Mouse (Mus musculus) liver, embryonic 13.5 days (tissue): ENCODE data around the gene Pcnt. TPM values are rescaled to one million over a fixed set of nuclear protein-coding genes. Genes with fewer than 3 reads are reported as not detected.

Source experiments
- ATAC-seq: fragments of 200-750 bp; cut with Nextera tagmentation; 2 replicates; pipeline ENCODE4 v1.8.0; 2017; ENCODE audit warnings: low read depth, mild to moderate bottlenecking, moderate number of reproducible peaks, moderate library complexity
- DNase-seq: peaks from one replicate; pipeline ENCODE4 v3.0.0; 2022
- H3K27ac ChIP-seq: fragments of 300-500 bp; sonication (generic); 2 replicates; pipeline ENCODE4 v1.5.1; 2015; ENCODE audit warnings: moderate library complexity, mild to moderate bottlenecking, inconsistent platforms
- H3K27me3 ChIP-seq: fragments of 300-500 bp; sonication (generic); 2 replicates; pipeline ENCODE4 v1.6.1; 2015; ENCODE audit warnings: mild to moderate bottlenecking, inconsistent platforms
- H3K36me3 ChIP-seq: fragments of 300-500 bp; sonication (generic); 2 replicates; pipeline ENCODE4 v1.6.1; 2015; ENCODE audit warnings: mild to moderate bottlenecking, inconsistent platforms
- H3K4me1 ChIP-seq: fragments of 300-500 bp; sonication (generic); replicated peaks from 2 replicates; pipeline ENCODE4 v1.6.1; 2015; ENCODE audit warnings: inconsistent platforms
- H3K4me2 ChIP-seq: fragments of 300-500 bp; sonication (generic); 2 replicates; pipeline ENCODE4 v1.6.1; 2015; ENCODE audit warnings: inconsistent platforms, mild to moderate bottlenecking, moderate library complexity
- H3K4me3 ChIP-seq: fragments of 300-500 bp; sonication (generic); replicated peaks from 2 replicates; pipeline ENCODE4 v1.5.1; 2015; ENCODE audit warnings: mild to moderate bottlenecking, inconsistent platforms
- H3K9ac ChIP-seq: fragments of 300-500 bp; sonication (generic); 2 replicates; pipeline ENCODE4 v1.6.1; 2015; ENCODE audit warnings: mild to moderate bottlenecking, inconsistent platforms
- H3K9me3 ChIP-seq: fragments of 300-500 bp; sonication (generic); replicated peaks from 2 replicates; pipeline ENCODE4 v1.6.1; 2016; ENCODE audit warnings: inconsistent platforms
- WGBS: fragments of 180-500 bp; shearing (Covaris S2); methylation state at CpG from one replicate; pipeline ENCODE4 v1.1.7; 2015; ENCODE audit not compliant: insufficient replicate concordance; 5-methylcytosine and 5-hydroxymethylcytosine counted together
- polyA plus RNA-seq: library from polyadenylated mRNA; unstranded; fragments of >200 nt; fragmentation: Nextera tagmentation; extraction: Ambion mirVana; gene quantifications from 2 replicates; pipeline ENCODE4 v1.2.1, GENCODE M21; 2015

Gene Pcnt
- polyA plus RNA-seq, result 8.3 and 9.5 TPM in 2 replicates

DNA sequence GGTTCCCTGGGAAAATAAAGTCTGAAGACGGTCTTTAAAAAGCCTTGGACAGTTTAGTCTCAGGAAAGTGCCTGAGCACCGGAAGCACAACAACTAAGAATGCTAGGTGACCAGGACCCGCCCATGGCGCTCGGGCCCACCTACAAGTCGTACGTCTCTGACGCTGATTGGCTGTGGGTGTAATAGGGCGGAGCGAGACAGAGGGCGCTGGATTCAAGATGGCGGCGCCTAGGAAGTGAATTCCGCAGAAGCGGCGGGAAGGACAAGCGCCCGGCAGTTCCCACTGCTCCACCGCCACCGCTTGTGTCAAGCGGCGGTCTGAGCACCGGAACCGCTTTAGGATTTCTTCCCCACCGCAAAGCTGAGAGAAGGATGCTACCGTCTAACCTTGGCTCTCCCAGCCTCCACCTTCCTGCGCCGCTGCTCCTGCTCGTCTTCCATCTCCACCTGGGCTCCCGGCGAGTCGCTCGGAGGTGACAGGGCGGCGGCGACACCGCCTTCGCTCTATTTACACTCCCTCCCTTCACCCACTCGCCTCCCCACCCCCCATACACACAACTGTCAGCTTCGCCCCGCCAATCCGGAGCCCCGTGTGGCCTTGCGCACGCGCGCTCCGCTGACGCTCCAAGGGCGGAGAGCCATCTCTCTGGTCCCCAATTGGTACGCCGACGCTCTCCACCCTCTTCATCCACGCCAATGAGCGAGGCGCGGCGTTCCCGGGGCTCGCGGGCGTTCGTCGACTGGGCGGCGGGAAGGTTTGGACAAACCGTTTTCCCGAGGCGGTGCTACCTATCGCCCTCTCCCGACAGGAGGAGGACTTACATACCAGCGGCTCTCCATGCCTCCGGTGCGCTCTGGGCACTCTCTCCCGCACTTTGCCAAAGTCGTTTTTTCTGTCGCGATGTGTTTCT lies at the start of gene Pcnt:
Gene Pcnt, minus strand, starts transcription at position 609 of the 911 bp plus-strand sequence.
- peak within 1 kb of the TSS; percentile 85 for H3K4me2 ChIP-seq
- peak; percentile 96 for DNase-seq
- peak within 1 kb of the TSS; percentile 97 for H3K27ac ChIP-seq
- peak; percentile 97 for ATAC-seq
- H3K9ac ChIP-seq, result peak within 1 kb of the TSS; percentile 87
- WGBS, result under 1% methylated on average over 78 of the region's 78 CpGs
- H3K4me1 ChIP-seq, result peaks cover 51% of the 10 kb centered on the region
- H3K4me3 ChIP-seq, result peak within 1 kb of the TSS; percentile 85
- peaks cover 35% of the 10 kb centered on the region for H3K36me3 ChIP-seq
- H3K27me3 ChIP-seq, result no peaks in the 10 kb centered on the region
- no peaks in the 10 kb centered on the region for H3K9me3 ChIP-seq

DNA sequence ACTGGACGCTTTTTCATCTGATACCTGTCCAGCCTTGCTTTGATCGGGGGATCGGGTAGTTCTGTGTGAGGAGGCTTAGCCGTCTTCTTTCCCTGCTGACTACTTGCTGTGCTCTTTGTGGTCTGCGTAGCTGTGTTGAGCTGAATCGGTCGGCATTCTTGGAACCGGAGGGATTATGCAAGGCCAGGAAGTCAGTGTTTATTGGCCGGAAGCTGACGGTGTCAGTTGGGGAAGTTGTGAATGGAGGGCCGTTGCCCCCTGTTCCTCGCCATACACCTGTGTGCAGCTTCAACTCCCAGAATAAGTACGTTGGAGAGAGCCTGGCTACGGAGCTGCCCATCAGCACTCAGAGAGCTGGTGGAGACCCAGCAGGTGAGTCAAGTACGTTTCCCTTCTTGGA lies 46.6 kb upstream of the Pcnt start:
- Histone ChIP-seq H3K36me3 (peaks cover 91% of the 10 kb centered on the region), H3K9me3 (no peaks in the 10 kb centered on the region), H3K27me3 (no peaks in the 10 kb centered on the region), H3K27ac (peak overlapping the region; percentile 34; the same call in 1 of the 2 replicates), H3K4me1 (peaks cover 26% of the 10 kb centered on the region), H3K4me2 (no peak overlapping the region), H3K4me3 (no peak overlapping the region), H3K9ac (no peak overlapping the region)
- ATAC-seq (no peak), DNase-seq (no peak)
- 72% methylated on average over 15 of the region's 15 CpGs for WGBS

- Histone ChIP-seq H3K9me3 (no peaks in the 10 kb centered on the region), H3K4me1 (peaks cover 17% of the 10 kb centered on the region), H3K4me2 (no peak overlapping the region), H3K27ac (peak overlapping the region; percentile 34), H3K36me3 (peaks cover 91% of the 10 kb centered on the region), H3K27me3 (no peaks in the 10 kb centered on the region), H3K9ac (no peak overlapping the region), H3K4me3 (no peak overlapping the region)
- 29% methylated on average over 8 of the region's 8 CpGs for WGBS
- ATAC-seq (peak; percentile 78), DNase-seq (peak; percentile 40)
Measured at GRCm38 (mm10) chr10:76488265-76488664, 45.7 kb upstream of the Pcnt start.

- WGBS, result 59% methylated on average over 2 of the region's 2 CpGs
- DNase-seq (no peak), ATAC-seq (no peak)
- H3K4me1 ChIP-seq, result peaks cover 15% of the 10 kb centered on the region; the same call in 1 of the 2 replicates
- no peaks in the 10 kb centered on the region for H3K9me3 ChIP-seq
- H3K4me3 ChIP-seq, result no peak overlapping the region
- no peak overlapping the region for H3K4me2 ChIP-seq
- H3K9ac ChIP-seq, result no peak overlapping the region
- H3K27ac ChIP-seq, result no peak overlapping the region
- no peaks in the 10 kb centered on the region for H3K27me3 ChIP-seq
- H3K36me3 ChIP-seq, result peaks cover 97% of the 10 kb centered on the region
Measured at GRCm38 (mm10) chr10:76486302-76486701, 43.7 kb upstream of the Pcnt start.

GRCm38 (mm10) chr10:76481480-76481879 lies 38.9 kb upstream of the Pcnt start:
- Histone ChIP-seq H3K4me2 (no peak overlapping the region), H3K4me3 (no peak overlapping the region), H3K9me3 (no peaks in the 10 kb centered on the region), H3K27me3 (no peaks in the 10 kb centered on the region), H3K9ac (no peak overlapping the region), H3K27ac (no peak overlapping the region), H3K36me3 (peaks cover 97% of the 10 kb centered on the region), H3K4me1 (no peaks in the 10 kb centered on the region; the same call in 1 of the 2 replicates)
- WGBS, result 76% methylated on average over 6 of the region's 6 CpGs
- DNase-seq (no peak), ATAC-seq (no peak)

GRCm38 (mm10) chr10:76480851-76481250 lies 38.3 kb upstream of the Pcnt start:
- WGBS, result 92% methylated on average over 13 of the region's 13 CpGs

DNA sequence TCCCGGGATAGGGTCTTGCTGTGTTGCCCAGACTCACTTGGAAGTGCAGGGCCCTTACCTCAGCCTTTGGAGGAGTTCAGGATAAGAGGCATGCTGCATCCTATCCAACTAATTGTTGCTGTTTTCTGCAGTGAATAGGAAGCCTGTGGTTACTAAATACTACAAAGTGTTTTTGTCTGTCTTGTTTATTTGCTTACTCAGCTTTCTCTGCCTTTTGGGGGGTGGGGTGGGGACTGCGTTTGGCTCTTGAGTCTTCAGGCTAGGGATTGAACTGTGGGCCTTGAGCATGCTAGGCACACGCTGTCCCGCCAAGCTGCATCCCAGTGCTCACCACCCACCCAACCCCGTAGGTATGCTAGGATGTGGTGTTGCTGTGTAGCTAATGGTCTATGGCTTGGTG lies 31.2 kb upstream of the Pcnt start:
- H3K9ac ChIP-seq, result no peak overlapping the region
- H3K4me1 ChIP-seq, result peaks cover 23% of the 10 kb centered on the region
- H3K36me3 ChIP-seq, result peaks cover 79% of the 10 kb centered on the region
- H3K27ac ChIP-seq, result no peak overlapping the region
- 85% methylated on average over 5 of the region's 5 CpGs for WGBS
- ATAC-seq (no peak), DNase-seq (no peak)
- no peak overlapping the region for H3K4me3 ChIP-seq
- H3K4me2 ChIP-seq, result no peak overlapping the region
- no peaks in the 10 kb centered on the region for H3K27me3 ChIP-seq
- no peaks in the 10 kb centered on the region for H3K9me3 ChIP-seq

More at GRCm38 (mm10) chr10:76480851-76481250, 38.3 kb upstream of the Pcnt start:
- Histone ChIP-seq H3K36me3 (peaks cover 97% of the 10 kb centered on the region), H3K4me3 (no peak overlapping the region), H3K27ac (no peak overlapping the region), H3K9ac (no peak overlapping the region), H3K4me1 (no peaks in the 10 kb centered on the region), H3K27me3 (no peaks in the 10 kb centered on the region), H3K9me3 (no peaks in the 10 kb centered on the region), H3K4me2 (no peak overlapping the region)
- DNase-seq, result no peak
- no peak for ATAC-seq

DNA sequence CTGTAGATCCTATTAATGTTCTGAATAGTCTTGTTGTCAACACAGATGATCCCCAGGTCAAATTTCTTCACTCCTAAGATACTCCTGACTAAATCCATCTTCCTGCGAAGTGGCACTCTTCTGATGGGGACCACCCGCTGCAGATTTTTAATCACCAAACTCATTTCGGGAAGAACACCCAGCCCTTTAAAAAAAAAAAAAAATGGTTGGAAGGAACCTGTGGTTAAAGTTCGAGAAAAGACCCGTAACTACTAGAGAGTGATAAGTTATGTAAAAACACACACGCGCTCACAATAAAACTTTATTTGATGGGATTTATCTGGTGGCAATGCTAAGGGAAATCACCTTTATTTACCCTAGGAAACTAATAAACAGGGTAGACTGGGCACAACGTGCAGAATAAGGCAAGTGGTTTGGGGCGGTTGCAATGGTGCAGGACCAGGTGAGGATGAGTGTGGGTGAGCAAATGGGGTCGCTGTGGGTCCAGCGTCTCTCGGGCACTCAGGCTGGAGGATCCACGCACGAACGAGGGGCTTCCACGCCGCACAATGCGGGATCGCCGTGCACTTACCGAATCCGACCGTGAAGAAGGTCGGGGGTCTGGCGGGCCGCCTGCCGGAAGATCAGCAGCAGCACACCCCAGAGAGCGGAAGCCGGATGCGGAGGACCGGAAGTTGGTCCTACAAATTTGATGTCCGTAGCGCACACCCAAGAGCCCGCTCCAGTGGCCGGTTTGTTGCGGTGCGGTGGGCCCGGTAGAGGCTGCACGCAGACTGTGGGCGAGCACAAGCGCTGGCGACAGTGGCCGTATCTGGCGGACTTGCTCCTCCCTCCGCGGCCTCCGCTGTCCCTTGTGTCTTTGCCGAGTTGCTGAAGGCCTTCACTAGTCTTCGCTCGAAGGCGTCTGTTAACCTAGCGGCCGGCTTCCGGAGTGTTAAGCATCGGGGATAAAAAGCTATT lies 25.9 kb upstream of the Pcnt start, which contains the start of the genes Mcm3ap and Ybey:
Gene Mcm3ap, plus strand, starts transcription at position 725 of the 960 bp plus-strand sequence.
Gene Ybey, minus strand, starts transcription at position 912 of the 960 bp plus-strand sequence.
- under 1% methylated on average over 55 of the region's 55 CpGs for WGBS
- peak within 1 kb of the TSS; percentile 89 for H3K9ac ChIP-seq
- DNase-seq, result peak; percentile 84
- peak; percentile 97 for ATAC-seq
- H3K4me2 ChIP-seq, result peak within 1 kb of the TSS; percentile 61
- H3K27me3 ChIP-seq, result no peaks in the 10 kb centered on the region
- H3K9me3 ChIP-seq, result no peaks in the 10 kb centered on the region
- H3K36me3 ChIP-seq, result peaks cover 35% of the 10 kb centered on the region
- peaks cover 29% of the 10 kb centered on the region for H3K4me1 ChIP-seq
- H3K4me3 ChIP-seq, result peak within 1 kb of the TSS; percentile 86
- peak within 1 kb of the TSS; percentile 92 for H3K27ac ChIP-seq

DNA sequence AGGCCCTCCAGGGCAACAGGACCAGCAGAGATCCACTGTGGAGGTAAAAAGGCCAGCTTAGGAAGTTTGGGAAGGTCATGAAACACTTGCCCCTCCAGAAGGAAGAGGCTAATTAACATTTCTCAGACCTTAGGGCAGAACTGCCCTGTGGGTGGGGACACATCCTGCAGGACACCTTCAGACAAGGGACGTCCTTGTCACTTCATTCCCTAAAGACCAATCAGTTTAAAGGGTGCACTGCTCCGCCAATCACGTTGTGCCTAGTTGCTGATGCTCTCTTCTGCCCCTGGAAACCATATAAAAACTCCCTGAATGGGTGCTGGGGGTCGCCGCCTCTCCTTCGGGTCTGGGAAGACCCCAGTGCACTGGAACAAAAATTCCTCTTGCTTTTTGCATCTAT lies 20.1 kb upstream of the Pcnt start:
- Histone ChIP-seq H3K4me1 (peaks cover 3% of the 10 kb centered on the region), H3K9me3 (0 out of 2 replicates have a peak, but pooled peaks cover 3% of the 10 kb centered on the region), H3K36me3 (peaks cover 26% of the 10 kb centered on the region), H3K9ac (no peak overlapping the region), H3K4me2 (no peak overlapping the region), H3K27ac (no peak overlapping the region), H3K27me3 (no peaks in the 10 kb centered on the region), H3K4me3 (no peak overlapping the region)
- DNase-seq (no peak), ATAC-seq (no peak)
- WGBS, result 69% methylated on average over 6 of the region's 6 CpGs

DNA sequence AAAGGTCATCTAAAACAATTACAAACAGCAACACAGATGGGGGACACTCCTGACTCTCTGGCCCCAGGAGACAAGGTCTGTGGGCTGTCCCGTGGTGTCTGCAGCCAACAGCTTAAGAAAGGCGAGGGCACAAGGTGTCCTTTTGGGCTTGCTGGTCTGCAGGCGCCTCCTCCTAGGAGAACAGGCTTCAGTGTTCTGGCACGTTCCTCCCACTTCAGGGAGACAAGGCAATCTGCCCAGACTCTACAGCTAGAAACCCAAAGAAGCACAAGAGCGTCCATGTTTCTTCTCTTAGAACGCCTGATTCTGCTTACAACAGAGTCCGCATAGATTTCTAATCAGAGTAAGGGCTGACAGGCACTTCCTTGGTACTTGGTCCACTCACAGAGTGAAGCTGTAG lies 19.7 kb upstream of the Pcnt start:
- DNase-seq (no peak), ATAC-seq (no peak)
- Histone ChIP-seq H3K4me1 (no peaks in the 10 kb centered on the region; the same call in 1 of the 2 replicates), H3K27ac (no peak overlapping the region), H3K9ac (no peak overlapping the region), H3K27me3 (no peaks in the 10 kb centered on the region), H3K36me3 (peaks cover 26% of the 10 kb centered on the region), H3K4me3 (no peak overlapping the region), H3K9me3 (0 out of 2 replicates have a peak, but pooled peaks cover 3% of the 10 kb centered on the region), H3K4me2 (no peak overlapping the region)
- 84% methylated on average over 7 of the region's 7 CpGs for WGBS

DNA sequence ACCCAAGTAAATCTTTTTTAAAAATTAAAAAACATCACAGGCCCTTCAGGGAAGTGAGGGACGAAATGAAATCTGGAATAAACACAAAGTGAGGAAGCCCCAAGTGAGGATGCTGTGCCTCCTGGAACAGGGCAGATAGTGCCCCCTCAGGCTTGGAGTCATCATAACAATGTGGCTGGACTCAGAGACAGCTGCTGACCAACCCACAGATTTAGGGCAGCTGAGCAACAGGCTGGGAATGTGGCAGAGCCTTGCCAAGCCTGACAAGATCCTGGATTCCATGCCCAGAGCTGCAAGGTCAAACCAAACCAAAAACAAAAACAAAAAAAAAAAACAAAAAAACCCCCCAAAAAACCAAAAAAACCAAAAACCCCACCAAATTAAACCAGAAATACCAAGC lies 18.7 kb upstream of the Pcnt start:
- ATAC-seq (no peak), DNase-seq (no peak)
- no peak overlapping the region for H3K4me3 ChIP-seq
- peaks cover 26% of the 10 kb centered on the region for H3K36me3 ChIP-seq
- no peaks in the 10 kb centered on the region for H3K4me1 ChIP-seq
- no peaks in the 10 kb centered on the region for H3K27me3 ChIP-seq
- H3K27ac ChIP-seq, result no peak overlapping the region
- WGBS, result 75% methylated on average over 1 of the region's 1 CpGs
- H3K4me2 ChIP-seq, result no peak overlapping the region
- H3K9ac ChIP-seq, result no peak overlapping the region
- 0 out of 2 replicates have a peak, but pooled peaks cover 3% of the 10 kb centered on the region for H3K9me3 ChIP-seq
